Mouse (Mus musculus): ENCODE results near the gene Abcc8. TPM values are rescaled to one million over a fixed set of nuclear protein-coding genes. Genes with fewer than 3 reads are reported as not detected.

Abcc8 gene
- polyA plus RNA-seq, 1 experiment: 0.34 TPM

- no peak overlapping the region for H3ac ChIP-seq (ENCODE audit: control insufficient read depth, insufficient read length)
- H3K4me2 ChIP-seq (ENCODE audit: low read depth): no peak overlapping the region
- no peaks in the 10 kb centered on the region for H3K36me3 ChIP-seq (ENCODE audit: control insufficient read depth, insufficient read depth)
- H3K4me3 ChIP-seq: no peak overlapping the region
- H3K27me3 ChIP-seq (ENCODE audit: control insufficient read depth, insufficient read depth, insufficient read length): peaks cover 72% of the 10 kb centered on the region
- TF ChIP-seq USF1 (IDR thresholded peaks at IDR 0.05; ENCODE audit: low read depth) (no peak), CEBPB (IDR thresholded peaks at IDR 0.05; ENCODE audit: insufficient read depth, poor library complexity, severe bottlenecking) (no peak), POLR2AphosphoS2 (IDR thresholded peaks at IDR 0.05; ENCODE audit: insufficient read length, low read depth) (no peak), MAX (IDR thresholded peaks at IDR 0.05; ENCODE audit: low read depth) (no peak), TCF12 (IDR thresholded peaks at IDR 0.05; ENCODE audit: insufficient read depth, poor library complexity, severe bottlenecking) (no peak), E2F4 (IDR thresholded peaks at IDR 0.05; ENCODE audit: insufficient read depth) (no peak)
- H3K79me2 ChIP-seq (ENCODE audit: control insufficient read depth, insufficient read depth): no peaks in the 10 kb centered on the region
Measured at GRCm38 (mm10) chr7:46161615-46162014, 18.2 kb downstream of the Abcc8 start.

- H3K36me3 ChIP-seq (ENCODE audit: control insufficient read depth, insufficient read depth): no peaks in the 10 kb centered on the region
Measured at GRCm38 (mm10) chr7:46157746-46158145, 22.1 kb downstream of the Abcc8 start.

GRCm38 (mm10) chr7:46154498-46155488 is 25.0 kb downstream of the Abcc8 start:
- Histone ChIP-seq H3K27me3 (ENCODE audit: control insufficient read depth, insufficient read depth, insufficient read length) (peaks cover 81% of the 10 kb centered on the region), H3K4me3 (no peak overlapping the region), H3K36me3 (ENCODE audit: control insufficient read depth, insufficient read depth) (no peaks in the 10 kb centered on the region), H3K4me2 (ENCODE audit: low read depth) (no peak overlapping the region), H3K79me2 (ENCODE audit: control insufficient read depth, insufficient read depth) (no peaks in the 10 kb centered on the region), H3ac (ENCODE audit: control insufficient read depth, insufficient read length) (no peak overlapping the region)
- TF ChIP-seq CEBPB (IDR thresholded peaks at IDR 0.05; ENCODE audit: insufficient read depth, poor library complexity, severe bottlenecking) (no peak), REST (IDR thresholded peaks at IDR 0.05; ENCODE audit: insufficient read depth, insufficient read length) (no peak), E2F4 (IDR thresholded peaks at IDR 0.05; ENCODE audit: insufficient read depth) (no peak), POLR2A (IDR thresholded peaks at IDR 0.05; ENCODE audit: insufficient read length, low read depth) (no peak), POLR2AphosphoS2 (IDR thresholded peaks at IDR 0.05; ENCODE audit: insufficient read length, low read depth) (no peak), SRF (IDR thresholded peaks at IDR 0.05; ENCODE audit: control insufficient read depth, insufficient read length, low read depth) (no peak), MYOD1 (IDR thresholded peaks at IDR 0.05; ENCODE audit: control insufficient read depth in 1 of 3, insufficient read length in 2 of 3, low read depth in 2 of 3) (no peak), USF1 (IDR thresholded peaks at IDR 0.05; ENCODE audit: low read depth) (no peak), TCF12 (IDR thresholded peaks at IDR 0.05; ENCODE audit: insufficient read depth, poor library complexity, severe bottlenecking) (no peak), MYOG (IDR thresholded peaks at IDR 0.05; ENCODE audit: control insufficient read depth in 1 of 3, insufficient read depth in 1 of 3, insufficient read length in 2 of 3, low read depth in 2 of 3) (no peak)

More at GRCm38 (mm10) chr7:46157746-46158145, 22.1 kb downstream of the Abcc8 start:
- no peak overlapping the region for H3ac ChIP-seq (ENCODE audit: control insufficient read depth, insufficient read length)
- H3K4me2 ChIP-seq (ENCODE audit: low read depth): no peak overlapping the region
- no peak for TF ChIP-seq SRF (IDR thresholded peaks at IDR 0.05; ENCODE audit: control insufficient read depth, insufficient read length, low read depth)
- no peak for TF ChIP-seq POLR2A (IDR thresholded peaks at IDR 0.05; ENCODE audit: insufficient read length, low read depth)
- no peak overlapping the region for H3K4me3 ChIP-seq
- peaks cover 84% of the 10 kb centered on the region for H3K27me3 ChIP-seq (ENCODE audit: control insufficient read depth, insufficient read depth, insufficient read length)
- H3K79me2 ChIP-seq (ENCODE audit: control insufficient read depth, insufficient read depth): no peaks in the 10 kb centered on the region

- Histone ChIP-seq H3K4me2 (ENCODE audit: low read depth) (no peak overlapping the region), H3ac (ENCODE audit: control insufficient read depth, insufficient read length) (no peak overlapping the region), H3K36me3 (ENCODE audit: control insufficient read depth, insufficient read depth) (no peaks in the 10 kb centered on the region), H3K79me2 (ENCODE audit: control insufficient read depth, insufficient read depth) (no peaks in the 10 kb centered on the region), H3K4me3 (no peak overlapping the region), H3K27me3 (ENCODE audit: control insufficient read depth, insufficient read depth, insufficient read length) (peaks cover 72% of the 10 kb centered on the region)
- TF ChIP-seq REST (IDR thresholded peaks at IDR 0.05; ENCODE audit: insufficient read depth, insufficient read length) (no peak), MYOG (IDR thresholded peaks at IDR 0.05; ENCODE audit: control insufficient read depth in 1 of 3, insufficient read depth in 1 of 3, insufficient read length in 2 of 3, low read depth in 2 of 3) (no peak), TCF3 (IDR thresholded peaks at IDR 0.05; ENCODE audit: insufficient read length, low read depth) (no peak), TCF12 (IDR thresholded peaks at IDR 0.05; ENCODE audit: insufficient read depth, poor library complexity, severe bottlenecking) (no peak), USF1 (IDR thresholded peaks at IDR 0.05; ENCODE audit: low read depth) (no peak)
Measured at GRCm38 (mm10) chr7:46152819-46153351, 26.9 kb downstream of the Abcc8 start.

- no peaks in the 10 kb centered on the region for H3K79me2 ChIP-seq (ENCODE audit: control insufficient read depth, insufficient read depth)
- TF ChIP-seq POLR2A (IDR thresholded peaks at IDR 0.05; ENCODE audit: insufficient read length, low read depth) (no peak), MAX (IDR thresholded peaks at IDR 0.05; ENCODE audit: low read depth) (no peak), MYOG (IDR thresholded peaks at IDR 0.05; ENCODE audit: control insufficient read depth in 1 of 3, insufficient read depth in 1 of 3, insufficient read length in 2 of 3, low read depth in 2 of 3) (no peak), POLR2AphosphoS2 (IDR thresholded peaks at IDR 0.05; ENCODE audit: insufficient read length, low read depth) (no peak), TCF3 (IDR thresholded peaks at IDR 0.05; ENCODE audit: insufficient read length, low read depth) (no peak), TCF12 (IDR thresholded peaks at IDR 0.05; ENCODE audit: insufficient read depth, poor library complexity, severe bottlenecking) (no peak), REST (IDR thresholded peaks at IDR 0.05; ENCODE audit: insufficient read depth, insufficient read length) (no peak), E2F4 (IDR thresholded peaks at IDR 0.05; ENCODE audit: insufficient read depth) (no peak), SRF (IDR thresholded peaks at IDR 0.05; ENCODE audit: control insufficient read depth, insufficient read length, low read depth) (no peak), USF1 (IDR thresholded peaks at IDR 0.05; ENCODE audit: low read depth) (no peak), MYOD1 (IDR thresholded peaks at IDR 0.05; ENCODE audit: control insufficient read depth in 1 of 3, insufficient read length in 2 of 3, low read depth in 2 of 3) (no peak), CEBPB (IDR thresholded peaks at IDR 0.05; ENCODE audit: insufficient read depth, poor library complexity, severe bottlenecking) (no peak)
- no peak overlapping the region for H3ac ChIP-seq (ENCODE audit: control insufficient read depth, insufficient read length)
- H3K36me3 ChIP-seq (ENCODE audit: control insufficient read depth, insufficient read depth): no peaks in the 10 kb centered on the region
- no peak overlapping the region for H3K4me3 ChIP-seq
- H3K4me2 ChIP-seq (ENCODE audit: low read depth): no peak overlapping the region
- peaks cover 52% of the 10 kb centered on the region for H3K27me3 ChIP-seq (ENCODE audit: control insufficient read depth, insufficient read depth, insufficient read length)
Measured at GRCm38 (mm10) chr7:46147417-46147816, 32.4 kb downstream of the Abcc8 start.
